Mouse (Mus musculus) C2C12 (cell line): ENCODE data around the gene Mien1. TPM values are rescaled to one million over a fixed set of nuclear protein-coding genes. Genes with fewer than 3 reads are reported as not detected.

Source experiments
- H3K27me3 ChIP-seq: one replicate; pipeline ENCODE4 v1.6.1; 2011; ENCODE audit not compliant: control insufficient read depth, insufficient read depth, insufficient read length
- H3K36me3 ChIP-seq: one replicate; pipeline ENCODE4 v1.6.1; 2011; ENCODE audit not compliant: control insufficient read depth, insufficient read depth
- H3K4me3 ChIP-seq: one replicate; pipeline ENCODE4 v1.5.1; 2011; ENCODE audit warnings: mild to moderate bottlenecking, control low read depth; ENCODE audit not compliant: poor library complexity, insufficient read depth, severe bottlenecking
- H3K79me2 ChIP-seq: one replicate; pipeline ENCODE4 v1.6.1; 2011; ENCODE audit not compliant: control insufficient read depth, insufficient read depth
- H3K79me3 ChIP-seq: one replicate; pipeline ENCODE4 v1.6.1; 2011; ENCODE audit warnings: low read depth, control low read depth
- H3ac ChIP-seq: one replicate; pipeline ENCODE3; 2011; ENCODE audit warnings: low read depth; ENCODE audit not compliant: control insufficient read depth, insufficient read length
- CEBPB ChIP-seq: IDR thresholded peaks from one replicate; pipeline ENCODE4 v1.6.1; 2011; ENCODE audit warnings: low read depth, mild to moderate bottlenecking, control low read depth, moderate library complexity
- CTCF ChIP-seq: IDR thresholded peaks from one replicate; pipeline ENCODE4 v1.5.1; 2011; ENCODE audit not compliant: control insufficient read depth, insufficient read depth, insufficient read length
- FOSL1 ChIP-seq: IDR thresholded peaks from one replicate; pipeline ENCODE4 v1.8.0; 2011; ENCODE audit warnings: mild to moderate bottlenecking, low read length; ENCODE audit not compliant: poor library complexity, insufficient read depth, severe bottlenecking
- MAX ChIP-seq: IDR thresholded peaks from one replicate; pipeline ENCODE4 v1.6.1; 2011; ENCODE audit warnings: mild to moderate bottlenecking, control low read depth
- MYOD1 ChIP-seq: IDR thresholded peaks from one replicate; pipeline ENCODE4 v1.6.1; 2011; ENCODE audit warnings: low read depth; ENCODE audit not compliant: control insufficient read depth, insufficient read length
- MYOG ChIP-seq: IDR thresholded peaks from one replicate; pipeline ENCODE4 v1.6.1; 2011; ENCODE audit not compliant: control insufficient read depth, insufficient read length; ENCODE audit errors: extremely low read depth
- USF1 ChIP-seq: IDR thresholded peaks from one replicate; pipeline ENCODE4 v1.6.1; 2011; ENCODE audit warnings: low read depth, mild to moderate bottlenecking, control low read depth, moderate library complexity
- polyA plus RNA-seq: library from polyadenylated mRNA; unstranded; fragments of >200 nt; fragmentation: generic; extraction: Trizol; gene quantifications from one replicate; pipeline ENCODE4 v1.2.1, GENCODE M21; 2012; ENCODE audit warnings: missing spikeins

Gene Mien1
- polyA plus RNA-seq, 1 experiment = 73.7 TPM

GRCm38 (mm10) chr11:98412273-98412796 lies 26.5 kb downstream of the Mien1 start, which contains the start of gene Erbb2:
Gene Erbb2, plus strand, starts transcription at chr11:98412470.
- Histone ChIP-seq H3K79me3 (peaks cover 15% of the 10 kb centered on the region), H3ac (peak within 1 kb of the TSS; percentile 98), H3K27me3 (no peaks in the 10 kb centered on the region), H3K36me3 (no peaks in the 10 kb centered on the region), H3K4me3 (peak within 1 kb of the TSS; percentile 78), H3K79me2 (peaks cover 47% of the 10 kb centered on the region)
- no peak for TF ChIP-seq FOSL1
- no peak for TF ChIP-seq CTCF
- peak; percentile 81 for TF ChIP-seq MAX

GRCm38 (mm10) chr11:98409341-98409822 lies 29.4 kb downstream of the Mien1 start:
- no peak overlapping the region for H3K4me3 ChIP-seq
- H3K36me3 ChIP-seq = no peaks in the 10 kb centered on the region
- H3ac ChIP-seq = no peak overlapping the region
- peaks cover 19% of the 10 kb centered on the region for H3K79me2 ChIP-seq
- H3K79me3 ChIP-seq = peaks cover 6% of the 10 kb centered on the region
- TF ChIP-seq FOSL1 (no peak), USF1 (no peak), MAX (no peak), MYOD1 (no peak), CEBPB (no peak), CTCF (no peak), MYOG (no peak)
- no peaks in the 10 kb centered on the region for H3K27me3 ChIP-seq

- no peak for TF ChIP-seq CTCF
- no peak for TF ChIP-seq FOSL1
- no peak for TF ChIP-seq USF1
- TF ChIP-seq MYOG = no peak
- no peak for TF ChIP-seq MYOD1
- no peak for TF ChIP-seq MAX
- TF ChIP-seq CEBPB = no peak
- Histone ChIP-seq H3K4me3 (no peak overlapping the region), H3ac (no peak overlapping the region), H3K27me3 (no peaks in the 10 kb centered on the region), H3K79me2 (peaks cover 14% of the 10 kb centered on the region), H3K79me3 (peaks cover 3% of the 10 kb centered on the region), H3K36me3 (no peaks in the 10 kb centered on the region)
Observed at GRCm38 (mm10) chr11:98408872-98409271, 29.9 kb downstream of the Mien1 start.

GRCm38 (mm10) chr11:98406621-98407020 lies 32.2 kb downstream of the Mien1 start:
- no peaks in the 10 kb centered on the region for H3K36me3 ChIP-seq
- H3K79me3 ChIP-seq = no peaks in the 10 kb centered on the region
- H3K4me3 ChIP-seq = no peak overlapping the region
- TF ChIP-seq MAX = no peak
- no peak for TF ChIP-seq USF1
- no peak for TF ChIP-seq FOSL1
- no peak for TF ChIP-seq CEBPB
- no peak for TF ChIP-seq MYOD1
- no peak for TF ChIP-seq MYOG
- TF ChIP-seq CTCF = no peak
- H3ac ChIP-seq = no peak overlapping the region
- no peaks in the 10 kb centered on the region for H3K27me3 ChIP-seq
- no peaks in the 10 kb centered on the region for H3K79me2 ChIP-seq

- Histone ChIP-seq H3K27me3 (no peaks in the 10 kb centered on the region), H3ac (peak overlapping the region; percentile 1), H3K4me3 (peak overlapping the region; percentile 50), H3K79me2 (no peaks in the 10 kb centered on the region), H3K79me3 (no peaks in the 10 kb centered on the region), H3K36me3 (no peaks in the 10 kb centered on the region)
- no peak for TF ChIP-seq MYOD1
- TF ChIP-seq MYOG = no peak
- no peak for TF ChIP-seq USF1
- TF ChIP-seq FOSL1 = no peak
- no peak for TF ChIP-seq CTCF
- TF ChIP-seq CEBPB = no peak
- TF ChIP-seq MAX = no peak
Observed at GRCm38 (mm10) chr11:98400816-98401215, 38.0 kb downstream of the Mien1 start.

- H3K79me2 ChIP-seq = no peaks in the 10 kb centered on the region
- TF ChIP-seq MYOG (no peak), FOSL1 (no peak), MAX (no peak), CTCF (no peak), CEBPB (no peak), MYOD1 (no peak), USF1 (no peak)
- no peaks in the 10 kb centered on the region for H3K79me3 ChIP-seq
- peak within 1 kb of the TSS; percentile 50 for H3K4me3 ChIP-seq
- peak within 1 kb of the TSS; percentile 85 for H3ac ChIP-seq
- H3K36me3 ChIP-seq = no peaks in the 10 kb centered on the region
- H3K27me3 ChIP-seq = no peaks in the 10 kb centered on the region
Observed at GRCm38 (mm10) chr11:98400161-98400726, 38.5 kb downstream of the Mien1 start, which contains the start of gene Pgap3. Gene Pgap3, minus strand, starts transcription at chr11:98400490.
